Mouse (Mus musculus): Measurements from ENCODE around the gene Eme1. TPM values are rescaled to one million over a fixed set of nuclear protein-coding genes. Genes with fewer than 3 reads are reported as not detected.

Gene Eme1
- polyA plus RNA-seq, 1 experiment from 2014 or later = 11.3 TPM

DNA sequence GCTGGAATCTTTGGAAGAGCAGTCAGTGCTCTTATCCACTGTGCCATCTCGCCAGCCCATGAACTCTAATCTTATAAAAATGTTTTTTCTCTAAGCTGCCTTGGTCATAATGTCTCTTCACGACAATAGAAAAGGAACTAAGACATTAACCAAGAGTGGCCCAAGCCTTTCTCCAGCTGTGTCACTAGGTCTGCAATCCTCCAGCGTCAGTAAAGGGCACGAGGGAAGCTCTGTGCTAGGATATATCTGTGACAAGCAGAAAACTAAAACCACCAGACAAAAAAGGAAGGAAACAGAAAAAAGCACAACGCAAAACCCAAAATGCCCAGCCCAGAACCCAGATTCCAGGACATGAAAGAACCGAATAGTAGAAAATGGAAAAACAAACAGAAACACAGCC is 33.4 kb upstream of the Eme1 start:
- Histone ChIP-seq H3K4me2 (ENCODE audit: low read depth, low read length) (no peak overlapping the region), H3K36me3 (ENCODE audit: control insufficient read depth, insufficient read depth) (no peaks in the 10 kb centered on the region), H3K9ac (ENCODE audit: low read length) (no peak overlapping the region), H3K9me3 (replicated peaks; ENCODE audit: control insufficient read depth, low read length) (no peaks in the 10 kb centered on the region), H3K4me3 (ENCODE audit: low read length) (no peak overlapping the region), H3K27me3 (ENCODE audit: control insufficient read depth, insufficient read depth, low read length) (no peaks in the 10 kb centered on the region), H3K4me1 (ENCODE audit: control insufficient read depth, insufficient read depth, low read length) (no peaks in the 10 kb centered on the region), H3K27ac (ENCODE audit: low read length) (no peak overlapping the region)
- WGBS = 61% methylated on average over 6 of the region's 6 CpGs
- ATAC-seq (replicated peaks; ENCODE audit: extremely low read depth, insufficient read depth, low FRiP score) = no peak

DNA sequence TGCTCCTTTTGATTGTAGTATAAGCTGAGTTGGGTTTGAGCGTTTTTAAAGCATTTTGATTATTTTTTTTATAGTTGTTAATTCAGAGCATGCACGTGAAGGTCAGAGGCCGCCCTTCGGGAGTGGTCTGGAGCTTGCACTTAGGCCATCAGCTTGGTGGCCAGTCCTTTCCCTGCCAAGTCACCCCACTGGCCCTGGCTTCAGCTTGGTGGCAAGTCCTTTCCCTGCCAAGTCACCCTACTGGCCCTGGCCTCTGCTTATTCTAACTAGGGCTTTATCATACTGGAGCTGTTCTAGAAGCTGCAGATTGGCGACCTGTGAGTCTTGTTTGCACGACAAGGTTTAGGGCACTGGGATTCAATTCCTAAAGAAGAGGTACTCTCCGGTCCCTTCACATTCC is 28.7 kb upstream of the Eme1 start:
- Histone ChIP-seq H3K4me2 (ENCODE audit: low read depth, low read length) (no peak overlapping the region), H3K9me3 (replicated peaks; ENCODE audit: control insufficient read depth, low read length) (0 out of 2 replicates have a peak, but pooled peaks cover 2% of the 10 kb centered on the region), H3K27me3 (ENCODE audit: control insufficient read depth, insufficient read depth, low read length) (no peaks in the 10 kb centered on the region), H3K9ac (ENCODE audit: low read length) (no peak overlapping the region), H3K4me3 (ENCODE audit: low read length) (no peak overlapping the region), H3K36me3 (ENCODE audit: control insufficient read depth, insufficient read depth) (no peaks in the 10 kb centered on the region), H3K27ac (ENCODE audit: low read length) (no peak overlapping the region), H3K4me1 (ENCODE audit: control insufficient read depth, insufficient read depth, low read length) (0 out of 2 replicates have a peak, but pooled peaks cover 2% of the 10 kb centered on the region)
- no peak for ATAC-seq (replicated peaks; ENCODE audit: extremely low read depth, insufficient read depth, low FRiP score)
- 74% methylated on average over 7 of the region's 7 CpGs for WGBS

DNA sequence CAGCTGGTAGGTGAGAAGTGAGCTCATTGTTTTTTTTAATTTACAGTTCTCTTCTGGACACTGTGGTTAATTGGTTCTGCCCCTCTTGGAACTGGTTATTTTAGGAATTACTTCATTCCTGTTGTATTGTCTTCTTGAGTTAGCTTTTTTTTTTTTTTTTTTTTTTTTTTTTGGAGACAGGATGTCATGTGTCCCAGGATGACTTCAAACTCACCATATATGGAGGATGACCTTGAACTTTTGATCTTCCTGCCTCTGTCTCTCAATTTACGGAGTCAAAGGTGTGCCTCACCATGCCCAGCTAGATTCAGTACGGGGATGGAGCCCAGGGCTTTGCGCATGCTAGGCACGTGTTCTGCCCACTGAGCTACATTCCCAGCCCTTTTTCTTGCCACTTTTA is 27.9 kb upstream of the Eme1 start:
- Histone ChIP-seq H3K27me3 (ENCODE audit: control insufficient read depth, insufficient read depth, low read length) (no peaks in the 10 kb centered on the region), H3K36me3 (ENCODE audit: control insufficient read depth, insufficient read depth) (no peaks in the 10 kb centered on the region), H3K4me2 (ENCODE audit: low read depth, low read length) (no peak overlapping the region), H3K4me3 (ENCODE audit: low read length) (no peak overlapping the region), H3K9me3 (replicated peaks; ENCODE audit: control insufficient read depth, low read length) (0 out of 2 replicates have a peak, but pooled peaks cover 2% of the 10 kb centered on the region), H3K9ac (ENCODE audit: low read length) (no peak overlapping the region), H3K4me1 (ENCODE audit: control insufficient read depth, insufficient read depth, low read length) (0 out of 2 replicates have a peak, but pooled peaks cover 2% of the 10 kb centered on the region), H3K27ac (ENCODE audit: low read length) (no peak overlapping the region)
- 72% methylated on average over 4 of the region's 4 CpGs for WGBS
- ATAC-seq (replicated peaks; ENCODE audit: extremely low read depth, insufficient read depth, low FRiP score) = no peak

DNA sequence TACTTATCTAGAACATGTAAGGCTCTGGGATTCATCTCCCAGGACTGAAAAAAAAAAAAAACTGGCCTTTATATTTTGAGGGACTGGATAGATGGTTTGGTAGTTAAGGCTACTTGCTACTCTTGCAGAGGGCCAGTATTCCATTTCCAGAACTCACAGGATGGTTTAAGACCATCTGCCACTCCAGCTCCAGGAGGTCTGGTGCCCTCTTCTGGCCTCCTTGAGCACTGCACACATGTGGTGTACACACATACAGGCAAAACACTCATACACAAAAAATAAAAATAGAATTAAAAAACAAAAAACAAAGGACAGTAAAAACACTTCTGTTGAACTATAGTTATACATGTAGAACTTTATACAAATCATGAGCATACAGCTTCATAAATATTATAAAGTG is 26.9 kb upstream of the Eme1 start:
- H3K4me1 ChIP-seq (ENCODE audit: control insufficient read depth, insufficient read depth, low read length) = peaks cover 11% of the 10 kb centered on the region
- H3K27me3 ChIP-seq (ENCODE audit: control insufficient read depth, insufficient read depth, low read length) = no peaks in the 10 kb centered on the region
- H3K4me2 ChIP-seq (ENCODE audit: low read depth, low read length) = no peak overlapping the region
- no peak overlapping the region for H3K4me3 ChIP-seq (ENCODE audit: low read length)
- H3K27ac ChIP-seq (ENCODE audit: low read length) = no peak overlapping the region
- no peak for ATAC-seq (replicated peaks; ENCODE audit: extremely low read depth, insufficient read depth, low FRiP score)
- H3K9me3 ChIP-seq (replicated peaks; ENCODE audit: control insufficient read depth, low read length) = 0 out of 2 replicates have a peak, but pooled peaks cover 2% of the 10 kb centered on the region
- H3K36me3 ChIP-seq (ENCODE audit: control insufficient read depth, insufficient read depth) = no peaks in the 10 kb centered on the region
- H3K9ac ChIP-seq (ENCODE audit: low read length) = no peak overlapping the region

DNA sequence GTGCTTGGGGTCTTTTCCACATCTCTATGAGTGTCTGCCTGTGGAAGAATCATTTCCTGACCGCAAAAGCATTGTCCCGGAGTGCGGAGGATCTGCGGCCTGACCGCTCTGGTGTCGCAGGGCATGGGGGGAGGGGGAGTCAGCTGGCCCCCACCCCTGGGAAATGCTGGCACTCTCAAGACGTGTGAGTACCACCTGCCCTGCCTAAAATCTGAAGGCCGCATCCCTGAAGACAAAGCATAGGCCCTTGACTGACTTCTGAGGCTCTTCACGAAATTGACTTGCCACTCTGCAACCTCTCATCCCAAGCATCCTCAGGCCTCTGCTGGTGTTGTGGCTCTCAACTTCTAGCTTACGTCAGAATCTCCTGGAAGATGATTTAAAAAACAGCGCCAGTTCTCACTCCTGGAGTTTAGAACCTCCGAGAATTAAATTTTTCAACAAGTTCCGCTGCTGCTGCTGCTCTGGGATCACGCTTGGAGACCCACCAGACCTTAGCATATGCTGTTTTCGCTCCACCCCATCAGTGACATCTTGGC is 23.9 kb upstream of the Eme1 start:
- Histone ChIP-seq H3K27me3 (ENCODE audit: control insufficient read depth, insufficient read depth, low read length) (no peaks in the 10 kb centered on the region), H3K9me3 (replicated peaks; ENCODE audit: control insufficient read depth, low read length) (0 out of 2 replicates have a peak, but pooled peaks cover 2% of the 10 kb centered on the region), H3K27ac (ENCODE audit: low read length) (no peak overlapping the region), H3K4me3 (ENCODE audit: low read length) (peak overlapping the region; percentile 85), H3K4me2 (ENCODE audit: low read depth, low read length) (peak overlapping the region; percentile 82), H3K4me1 (ENCODE audit: control insufficient read depth, insufficient read depth, low read length) (peaks cover 17% of the 10 kb centered on the region), H3K36me3 (ENCODE audit: control insufficient read depth, insufficient read depth) (peaks cover 3% of the 10 kb centered on the region; the same call in 1 of the 2 replicates), H3K9ac (ENCODE audit: low read length) (peak overlapping the region; percentile 63)
- 33% methylated on average over 15 of the region's 15 CpGs for WGBS
- no peak; the same call in 1 of the 2 replicates for ATAC-seq (replicated peaks; ENCODE audit: extremely low read depth, insufficient read depth, low FRiP score)

DNA sequence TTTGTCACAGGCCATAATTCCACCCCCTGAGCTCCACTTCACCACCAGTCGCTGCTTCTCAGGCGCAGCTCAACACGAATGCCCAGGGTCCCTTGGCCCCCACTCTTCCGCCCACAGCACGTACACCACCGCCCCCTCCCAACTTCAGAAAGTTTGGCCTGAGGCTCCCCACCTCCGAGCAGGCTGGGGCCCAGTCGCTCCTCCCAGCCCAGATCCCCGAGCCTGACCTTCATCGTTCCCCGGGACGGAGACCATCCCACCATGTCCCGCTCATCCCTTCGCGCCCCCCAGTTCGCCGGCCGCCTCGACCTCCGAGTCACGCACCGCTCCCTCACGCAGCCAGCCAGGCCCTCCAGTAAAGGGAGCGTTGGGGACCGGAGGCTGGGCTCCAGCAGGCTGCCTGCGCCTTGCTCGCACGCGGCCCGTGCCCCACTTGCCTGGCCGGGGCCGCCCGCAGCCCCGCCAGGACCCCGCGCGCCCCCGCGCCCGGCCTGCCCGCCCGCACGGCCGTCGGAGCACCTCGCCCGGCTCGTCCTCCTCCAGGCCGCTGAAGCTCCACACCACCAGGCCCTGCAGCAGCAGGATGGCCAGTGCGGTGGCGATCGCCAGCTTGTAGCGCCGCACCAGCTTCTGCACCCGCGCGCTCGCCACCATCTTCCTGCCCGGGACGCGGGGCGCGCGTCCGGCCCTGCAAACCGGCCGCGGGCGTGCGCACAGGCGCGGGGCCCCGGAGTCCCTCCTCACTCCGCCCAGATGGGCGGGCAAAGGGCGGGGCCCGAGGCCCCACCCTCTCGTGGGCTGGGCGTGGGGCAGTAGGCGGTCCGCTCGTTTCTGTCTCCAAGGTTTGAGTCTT is 23.2 kb upstream of the Eme1 start, which contains the start of gene Xylt2:
Gene Xylt2, minus strand, starts transcription at position 762 of the 853 bp plus-strand sequence.
- ATAC-seq (replicated peaks; ENCODE audit: extremely low read depth, insufficient read depth, low FRiP score) = peak; percentile 97
- H3K4me3 ChIP-seq (ENCODE audit: low read length) = peak within 1 kb of the TSS; percentile 85
- H3K9ac ChIP-seq (ENCODE audit: low read length) = peak within 1 kb of the TSS; percentile 91
- H3K36me3 ChIP-seq (ENCODE audit: control insufficient read depth, insufficient read depth) = peaks cover 3% of the 10 kb centered on the region; the same call in 1 of the 2 replicates
- peaks cover 17% of the 10 kb centered on the region for H3K4me1 ChIP-seq (ENCODE audit: control insufficient read depth, insufficient read depth, low read length)
- no peaks in the 10 kb centered on the region for H3K27me3 ChIP-seq (ENCODE audit: control insufficient read depth, insufficient read depth, low read length)
- 0 out of 2 replicates have a peak, but pooled peaks cover 2% of the 10 kb centered on the region for H3K9me3 ChIP-seq (replicated peaks; ENCODE audit: control insufficient read depth, low read length)
- H3K27ac ChIP-seq (ENCODE audit: low read length) = peak within 1 kb of the TSS; percentile 75
- peak within 1 kb of the TSS; percentile 82 for H3K4me2 ChIP-seq (ENCODE audit: low read depth, low read length)
- under 1% methylated on average over 80 of the region's 82 CpGs for WGBS

DNA sequence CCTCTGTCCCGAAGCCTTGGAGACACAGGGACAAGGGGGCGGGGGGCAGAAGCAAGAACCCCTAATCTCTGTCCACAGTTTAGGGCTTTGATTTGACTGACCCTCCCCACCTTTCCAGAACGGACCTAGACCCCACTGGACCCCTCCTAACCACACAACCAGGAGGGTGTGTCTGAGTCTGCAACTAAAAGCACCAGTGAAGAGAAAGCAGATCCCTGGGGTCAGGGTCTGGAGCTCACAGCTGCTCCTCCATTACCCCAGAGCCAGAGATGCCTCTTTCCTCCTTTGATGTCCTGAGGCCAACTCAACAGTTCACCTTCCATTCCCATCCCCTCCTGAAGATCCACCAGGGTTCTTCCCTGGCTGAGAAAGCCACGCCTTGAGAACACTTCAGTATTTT is 22.5 kb upstream of the Eme1 start:
- no peaks in the 10 kb centered on the region for H3K27me3 ChIP-seq (ENCODE audit: control insufficient read depth, insufficient read depth, low read length)
- peak overlapping the region; percentile 82 for H3K4me2 ChIP-seq (ENCODE audit: low read depth, low read length)
- WGBS = 40% methylated on average over 4 of the region's 4 CpGs
- H3K9me3 ChIP-seq (replicated peaks; ENCODE audit: control insufficient read depth, low read length) = 0 out of 2 replicates have a peak, but pooled peaks cover 2% of the 10 kb centered on the region
- no peak; the same call in 1 of the 2 replicates for ATAC-seq (replicated peaks; ENCODE audit: extremely low read depth, insufficient read depth, low FRiP score)
- H3K9ac ChIP-seq (ENCODE audit: low read length) = peak overlapping the region; percentile 91
- peaks cover 17% of the 10 kb centered on the region for H3K4me1 ChIP-seq (ENCODE audit: control insufficient read depth, insufficient read depth, low read length)
- H3K27ac ChIP-seq (ENCODE audit: low read length) = peak overlapping the region; percentile 75
- peak overlapping the region; percentile 85 for H3K4me3 ChIP-seq (ENCODE audit: low read length)
- H3K36me3 ChIP-seq (ENCODE audit: control insufficient read depth, insufficient read depth) = peaks cover 3% of the 10 kb centered on the region; the same call in 1 of the 2 replicates

DNA sequence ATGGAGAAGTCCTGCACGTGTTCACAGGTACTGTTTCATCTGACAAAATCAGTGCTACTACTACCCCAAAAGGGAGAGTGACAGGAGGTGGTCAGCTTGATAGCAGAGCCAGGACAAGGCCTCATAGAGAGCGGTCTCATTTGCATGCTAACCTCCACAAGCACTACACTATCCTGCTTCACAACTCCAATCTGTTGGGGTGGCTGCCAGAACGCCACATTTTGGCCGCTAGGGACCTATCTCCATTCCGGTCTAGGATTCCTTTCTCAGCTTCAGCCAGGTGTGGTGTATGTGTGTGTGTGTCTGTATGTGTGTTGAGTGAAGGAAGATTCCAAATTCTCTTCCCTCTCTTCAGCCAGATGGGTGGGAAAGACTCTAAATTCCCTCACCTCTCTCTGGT is 21.7 kb upstream of the Eme1 start:
- ATAC-seq (replicated peaks; ENCODE audit: extremely low read depth, insufficient read depth, low FRiP score) = no peak
- Histone ChIP-seq H3K9me3 (replicated peaks; ENCODE audit: control insufficient read depth, low read length) (no peaks in the 10 kb centered on the region), H3K4me1 (ENCODE audit: control insufficient read depth, insufficient read depth, low read length) (peaks cover 17% of the 10 kb centered on the region), H3K9ac (ENCODE audit: low read length) (no peak overlapping the region), H3K36me3 (ENCODE audit: control insufficient read depth, insufficient read depth) (peaks cover 3% of the 10 kb centered on the region), H3K4me2 (ENCODE audit: low read depth, low read length) (no peak overlapping the region), H3K27ac (ENCODE audit: low read length) (no peak overlapping the region), H3K4me3 (ENCODE audit: low read length) (no peak overlapping the region), H3K27me3 (ENCODE audit: control insufficient read depth, insufficient read depth, low read length) (no peaks in the 10 kb centered on the region)
- WGBS = 67% methylated on average over 5 of the region's 5 CpGs

DNA sequence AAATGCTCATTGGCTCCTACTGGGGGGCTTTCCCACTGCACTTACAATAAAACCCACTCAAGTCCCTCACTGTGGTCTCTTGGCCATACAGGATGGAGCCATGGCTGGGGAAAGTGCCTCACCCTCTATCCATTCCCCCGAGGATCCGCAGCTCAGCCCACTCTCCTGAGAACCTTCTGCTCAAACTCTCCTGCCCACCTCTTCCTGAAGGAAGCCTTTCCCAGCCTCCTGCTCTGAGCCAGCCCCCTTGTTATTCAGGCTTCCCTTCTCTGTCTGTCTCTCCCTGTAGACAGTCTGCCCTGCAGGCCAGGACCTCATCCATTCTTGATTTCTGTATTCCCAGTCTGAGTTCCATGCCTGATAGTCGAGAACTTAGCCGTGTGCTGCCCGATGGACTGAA is 21.2 kb upstream of the Eme1 start:
- Histone ChIP-seq H3K9me3 (replicated peaks; ENCODE audit: control insufficient read depth, low read length) (no peaks in the 10 kb centered on the region), H3K4me1 (ENCODE audit: control insufficient read depth, insufficient read depth, low read length) (peaks cover 17% of the 10 kb centered on the region), H3K36me3 (ENCODE audit: control insufficient read depth, insufficient read depth) (peaks cover 6% of the 10 kb centered on the region), H3K4me2 (ENCODE audit: low read depth, low read length) (no peak overlapping the region), H3K4me3 (ENCODE audit: low read length) (no peak overlapping the region), H3K27ac (ENCODE audit: low read length) (no peak overlapping the region), H3K27me3 (ENCODE audit: control insufficient read depth, insufficient read depth, low read length) (no peaks in the 10 kb centered on the region), H3K9ac (ENCODE audit: low read length) (no peak overlapping the region)
- 78% methylated on average over 5 of the region's 5 CpGs for WGBS
- ATAC-seq (replicated peaks; ENCODE audit: extremely low read depth, insufficient read depth, low FRiP score) = no peak

All from heart, embryonic 16.5 days (tissue).